Mouse (Mus musculus) neural tube, embryonic 14.5 days (tissue): ENCODE results near the gene Fundc2. TPM values are rescaled to one million over a fixed set of nuclear protein-coding genes. Genes with fewer than 3 reads are reported as not detected.

ENCODE experiments used
- ATAC-seq: fragments of 200-750 bp; cut with Nextera tagmentation; 2 replicates; pipeline ENCODE4 v1.8.0; 2017; ENCODE audit warnings: low read depth, mild to moderate bottlenecking, moderate TSS enrichment, moderate library complexity
- H3K27ac ChIP-seq: fragments of 300-500 bp; sonication (generic); 2 replicates; pipeline ENCODE4 v1.5.1; 2014; ENCODE audit warnings: low read depth, mild to moderate bottlenecking, control low read depth, low read length, moderate library complexity, mixed read lengths
- H3K27me3 ChIP-seq: fragments of 300-500 bp; sonication (generic); 2 replicates; pipeline ENCODE4 v1.6.1; 2014; ENCODE audit warnings: low read length; ENCODE audit not compliant: control insufficient read depth, insufficient read depth
- H3K36me3 ChIP-seq: fragments of 300-500 bp; sonication (generic); 2 replicates; pipeline ENCODE4 v1.6.1; 2014; ENCODE audit warnings: low read length, mixed read lengths; ENCODE audit not compliant: control insufficient read depth, insufficient read depth
- H3K4me1 ChIP-seq: fragments of 300-500 bp; sonication (generic); 2 replicates; pipeline ENCODE4 v1.6.1; 2014; ENCODE audit warnings: low read length; ENCODE audit not compliant: control insufficient read depth, insufficient read depth
- H3K4me2 ChIP-seq: fragments of 300-500 bp; sonication (generic); 2 replicates; pipeline ENCODE4 v1.6.1; 2014; ENCODE audit warnings: mild to moderate bottlenecking, low read depth, low read length, control low read depth
- H3K4me3 ChIP-seq: fragments of 300-500 bp; sonication (generic); 2 replicates; pipeline ENCODE4 v1.5.1; 2014; ENCODE audit warnings: low read depth, low read length, control low read depth, mixed read lengths
- H3K9ac ChIP-seq: fragments of 300-500 bp; sonication (generic); replicated peaks from 2 replicates; pipeline ENCODE4 v1.6.1; 2014; ENCODE audit warnings: low read depth, mild to moderate bottlenecking, control low read depth, low read length, mixed read lengths
- H3K9me3 ChIP-seq: fragments of 300-500 bp; sonication (generic); 2 replicates; pipeline ENCODE4 v1.6.1; 2016; ENCODE audit warnings: low read length; ENCODE audit not compliant: control insufficient read depth
- WGBS: fragments of 180-500 bp; shearing (Covaris S2); extraction: QIAGEN DNeasy Blood & Tissue Kit; methylation state at CpG from one replicate; pipeline ENCODE4 v1.1.7; 2014; 5-methylcytosine and 5-hydroxymethylcytosine counted together
- polyA plus RNA-seq: library from polyadenylated mRNA; unstranded; fragments of >200 nt; fragmentation: Nextera tagmentation; extraction: Ambion mirVana; gene quantifications from 2 replicates; pipeline ENCODE4 v1.2.1, GENCODE M21; 2014

Fundc2 gene
- polyA plus RNA-seq, 1 experiment from 2014 or later = 27.3 TPM

- Histone ChIP-seq H3K9me3 (no peaks in the 10 kb centered on the region), H3K4me2 (no peak overlapping the region), H3K9ac (no peak overlapping the region), H3K27me3 (no peaks in the 10 kb centered on the region), H3K36me3 (no peaks in the 10 kb centered on the region), H3K4me3 (no peak overlapping the region), H3K4me1 (no peaks in the 10 kb centered on the region), H3K27ac (no peak overlapping the region)
- WGBS = 98% methylated on average over 1 of the region's 1 CpGs
- ATAC-seq = no peak
Observed at GRCm38 (mm10) chrX:75409711-75410110, 27.5 kb downstream of the Fundc2 start.

GRCm38 (mm10) chrX:75415936-75416785 is 34.0 kb downstream of the Fundc2 start, which contains the start of the genes Cmc4, Mtcp1 and Brcc3:
TSS of gene Cmc4 (minus strand) at chrX:75416584.
TSS of gene Mtcp1 (minus strand) at chrX:75416588.
TSS of gene Brcc3 (plus strand) at chrX:75416628.
- Histone ChIP-seq H3K4me2 (peak within 1 kb of the TSS; percentile 49), H3K9me3 (no peaks in the 10 kb centered on the region), H3K36me3 (no peaks in the 10 kb centered on the region), H3K27me3 (no peaks in the 10 kb centered on the region), H3K9ac (peak within 1 kb of the TSS; percentile 55), H3K4me3 (peak within 1 kb of the TSS; percentile 47), H3K27ac (peak within 1 kb of the TSS; percentile 78), H3K4me1 (no peaks in the 10 kb centered on the region)
- 13% methylated on average over 51 of the region's 52 CpGs for WGBS
- peak; percentile 100 for ATAC-seq

Other genes starting within 250 kb of the Fundc2 start
- not detected in 2 replicates for gene Smim9, start 218.6 kb upstream of the Fundc2 start, polyA plus RNA-seq
- 1.4 and 3.6 TPM in 2 replicates for gene F8, start 216 bp downstream of the Fundc2 start, polyA plus RNA-seq
- 22.2 and 28.1 TPM in 2 replicates for gene Cmc4, start 34.2 kb downstream of the Fundc2 start, polyA plus RNA-seq
- 7.2 and 10.3 TPM in 2 replicates for gene Mtcp1, start 34.2 kb downstream of the Fundc2 start, polyA plus RNA-seq
- gene Brcc3, start 34.2 kb downstream of the Fundc2 start, polyA plus RNA-seq = 41.3 and 47.9 TPM in 2 replicates
- 377 and 380 TPM in 2 replicates for gene Vbp1, start 131.9 kb downstream of the Fundc2 start, polyA plus RNA-seq
- gene Rab39b, start 195.8 kb downstream of the Fundc2 start, polyA plus RNA-seq = 24.2 and 24.6 TPM in 2 replicates